Mouse (Mus musculus) lung, postnatal 4 days (tissue): ENCODE measurements around the gene Gm17545.

Source experiments
- DNase-seq, 2 experiments: peaks; one replicate each; pipeline ENCODE4 v3.0.0; 2021

Gene Gm17545

GRCm38 (mm10) chr9:22497021-22497767 is 43.1 kb downstream of the Gm17545 start:
- DNase-seq, result no peak

DNA sequence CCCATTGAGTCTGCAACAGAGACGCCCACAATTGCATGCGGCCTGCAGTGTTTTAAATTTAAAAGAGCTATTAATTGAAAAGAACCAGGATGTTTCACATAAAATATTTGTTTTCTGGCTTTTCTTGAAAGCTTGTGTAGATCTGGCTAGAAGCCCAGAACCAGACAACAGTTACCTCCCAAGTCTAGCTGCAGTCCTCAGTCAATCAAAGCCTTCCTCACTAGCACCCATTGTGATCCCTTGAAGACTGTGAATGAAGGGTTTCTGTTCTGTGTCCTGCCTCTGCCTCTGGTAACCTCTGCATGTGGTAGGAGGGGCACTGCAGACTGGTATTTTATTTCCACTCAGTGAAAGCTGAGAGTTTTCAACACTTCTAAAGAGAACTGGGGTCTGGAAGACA is 48.9 kb downstream of the Gm17545 start:
- no peak for DNase-seq

DNA sequence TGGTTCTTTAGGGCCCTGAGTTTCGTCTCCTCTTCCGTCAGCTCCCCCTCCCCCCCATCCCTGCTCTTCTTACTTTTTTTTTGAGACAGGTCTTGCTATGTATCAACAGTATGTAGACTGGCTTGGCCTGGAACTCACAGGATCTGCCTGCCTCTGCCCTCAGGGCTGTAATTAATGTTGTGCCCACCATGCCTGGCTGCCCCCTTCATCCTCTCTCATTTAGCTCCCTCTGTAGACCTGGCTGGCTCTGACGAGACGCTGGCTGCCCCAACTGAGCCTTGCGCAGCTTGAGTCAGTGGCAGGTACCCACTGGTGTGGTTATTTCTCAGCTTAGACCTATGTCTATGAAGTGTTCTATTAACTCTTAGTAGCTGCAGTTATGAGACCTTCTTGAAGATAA is 49.5 kb downstream of the Gm17545 start:
- no peak for DNase-seq

- DNase-seq, result no peak
Measured at GRCm38 (mm10) chr9:22505574-22505973, 51.5 kb downstream of the Gm17545 start.
